Mouse (Mus musculus) CD4-positive helper T cell, adult 2 months (primary cell): ENCODE results near the gene Slc26a9.

Experiments
- DNase-seq: peaks from one replicate; pipeline ENCODE4 v3.0.0-alpha.2; 2012; ENCODE audit warnings: low read depth, missing footprints, low spot score

Slc26a9 gene

GRCm38 (mm10) chr1:131736494-131736893 is 7.3 kb upstream of the Slc26a9 start:
- DNase-seq = no peak

DNA sequence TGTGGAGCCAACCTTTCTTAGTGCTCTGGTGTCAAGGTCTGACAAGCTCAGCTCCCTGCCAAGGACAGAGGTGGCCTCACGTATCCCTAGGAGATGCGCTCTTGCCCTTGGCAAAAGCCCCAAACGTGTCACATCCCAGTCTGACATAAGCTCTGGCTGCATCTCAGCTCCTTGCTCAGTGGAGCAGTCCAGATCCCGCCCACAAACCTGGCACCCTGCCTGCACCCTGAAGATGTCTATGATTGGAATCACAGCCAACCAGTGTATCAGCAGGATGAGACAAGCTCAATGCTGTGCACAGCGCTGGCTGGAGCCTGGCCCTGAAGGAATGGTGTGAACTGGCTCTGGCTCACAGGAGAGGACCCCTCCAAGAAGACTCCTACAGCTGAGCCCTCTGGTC is 6.6 kb upstream of the Slc26a9 start:
- no peak for DNase-seq

GRCm38 (mm10) chr1:131738760-131739159 is 5.1 kb upstream of the Slc26a9 start:
- DNase-seq = no peak

DNA sequence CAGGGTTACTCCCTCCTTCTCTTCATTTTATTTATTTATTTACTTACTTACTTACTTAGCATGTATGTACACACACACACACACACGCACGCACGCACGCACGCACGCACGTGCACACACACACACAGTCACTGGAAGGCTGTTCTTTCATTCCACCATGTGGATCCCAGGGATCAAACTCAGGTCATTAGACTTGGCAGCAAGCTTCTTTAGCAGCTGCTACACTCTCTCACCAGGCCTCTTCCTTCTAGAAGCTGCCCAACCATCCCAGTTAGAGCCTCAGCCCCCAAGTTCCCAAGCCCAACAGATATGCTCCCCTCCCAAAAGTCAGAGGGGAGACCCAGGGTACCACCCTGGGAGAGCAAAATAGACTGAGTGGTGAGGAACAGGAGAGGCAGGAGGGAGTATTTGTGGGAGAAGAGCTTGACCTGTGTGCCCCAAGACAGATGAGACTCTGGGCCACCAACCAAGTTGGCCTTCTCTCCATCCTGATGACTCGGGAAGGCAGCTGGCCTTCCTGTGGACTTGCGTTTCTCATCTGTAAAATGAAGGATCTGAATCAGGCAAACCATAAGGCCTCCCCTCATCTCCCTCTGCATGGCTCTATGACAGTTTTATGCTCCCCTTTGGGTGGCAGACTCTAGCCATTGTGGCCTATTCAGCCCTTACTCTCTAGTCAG is 4.2 kb upstream of the Slc26a9 start:
- no peak for DNase-seq

DNA sequence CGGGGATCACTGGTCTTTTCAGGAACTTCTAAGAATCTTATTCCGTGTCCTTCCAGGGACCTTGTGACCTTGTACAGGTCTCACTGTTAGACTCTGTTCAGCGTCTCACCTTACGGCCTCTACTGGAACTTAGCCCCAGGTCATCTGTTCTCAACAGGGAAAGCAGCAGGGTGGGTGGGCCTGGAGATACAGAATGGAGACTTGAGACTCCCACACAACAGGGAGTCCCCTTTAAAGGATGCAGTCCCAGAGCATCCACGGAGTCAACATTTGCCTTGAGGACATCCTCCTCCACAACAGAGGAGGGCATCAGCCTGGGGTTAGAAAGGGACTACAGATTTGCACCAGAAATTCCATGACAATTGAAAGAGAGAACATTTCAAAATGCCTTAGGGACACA is 1.6 kb downstream of the Slc26a9 start:
- no peak for DNase-seq

DNA sequence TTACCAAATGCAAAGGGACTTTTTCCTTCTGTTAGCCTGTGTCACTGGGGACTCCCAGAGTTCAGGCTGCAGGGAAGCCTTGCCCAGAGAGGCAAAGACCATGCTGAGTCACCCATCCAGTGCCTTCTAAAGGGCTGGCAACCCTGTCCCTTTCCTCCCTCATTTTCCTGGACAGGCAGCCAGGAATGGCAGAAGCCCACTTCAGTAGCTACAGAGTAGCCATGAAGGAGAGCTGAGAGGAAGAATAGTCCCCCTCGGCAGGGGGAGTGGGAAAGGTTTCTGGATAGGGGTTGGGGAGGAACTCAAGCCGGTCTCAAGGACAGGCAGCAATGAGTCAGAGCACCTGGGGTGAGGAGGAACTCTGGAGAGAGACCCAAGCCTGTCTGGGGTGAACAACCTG is 3.9 kb downstream of the Slc26a9 start:
- DNase-seq = no peak

GRCm38 (mm10) chr1:131748636-131749035 is 4.8 kb downstream of the Slc26a9 start:
- DNase-seq = no peak

GRCm38 (mm10) chr1:131749706-131750545 is 6.1 kb downstream of the Slc26a9 start:
- DNase-seq = no peak

GRCm38 (mm10) chr1:131751181-131751890 is 7.5 kb downstream of the Slc26a9 start:
- no peak for DNase-seq

GRCm38 (mm10) chr1:131751891-131752311 is 8.1 kb downstream of the Slc26a9 start:
- no peak for DNase-seq

DNA sequence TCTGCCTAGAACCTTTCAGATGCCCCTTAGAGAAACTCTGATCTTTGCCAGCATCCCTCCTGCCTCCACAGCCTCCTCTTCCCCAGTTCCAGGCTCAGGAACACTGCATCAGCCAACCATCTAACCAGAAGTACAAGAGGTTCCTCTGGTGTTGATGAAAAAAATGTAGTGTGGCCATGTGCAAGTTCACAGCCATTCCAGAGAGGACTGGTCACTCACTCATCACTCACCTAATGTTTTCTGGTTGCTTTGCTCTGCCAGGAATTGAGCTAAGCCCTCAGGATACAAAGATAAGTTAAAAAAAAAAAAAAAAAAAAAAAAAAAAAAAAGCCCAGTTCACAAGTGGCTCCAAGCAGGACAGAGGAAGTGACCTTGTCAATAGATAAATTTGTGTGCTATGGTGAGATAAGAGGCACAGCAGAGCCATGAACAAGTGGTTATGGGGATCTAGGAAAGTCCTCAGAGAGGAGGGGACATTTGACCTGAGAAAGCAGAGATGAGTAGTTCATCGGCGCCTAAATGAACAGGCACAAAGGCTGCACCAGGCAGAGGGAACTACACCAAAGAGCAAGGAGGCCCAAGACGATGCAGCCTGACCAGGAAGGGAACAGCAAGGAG is 10.5 kb downstream of the Slc26a9 start:
- no peak for DNase-seq

DNA sequence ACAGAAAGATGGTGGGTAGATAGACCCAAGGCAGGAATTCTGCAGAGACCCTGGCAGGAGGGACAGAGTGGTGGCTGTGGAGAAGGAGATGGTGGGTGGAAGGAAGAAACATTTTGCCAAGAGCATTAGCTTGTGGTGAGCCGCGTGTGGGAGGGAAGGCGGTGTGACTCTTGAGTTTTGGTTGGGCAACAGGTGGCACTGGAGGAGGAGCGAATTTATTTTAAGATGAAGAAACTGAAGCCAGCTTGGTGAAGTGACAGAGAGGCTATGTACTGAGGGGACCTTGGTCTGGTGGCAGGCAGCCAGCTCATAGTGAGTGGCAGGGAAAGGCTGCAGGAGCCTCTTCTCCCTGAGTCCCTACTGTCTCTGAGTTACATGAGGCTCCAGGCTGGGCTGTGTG is 11.1 kb downstream of the Slc26a9 start:
- peak; percentile 18 for DNase-seq

DNA sequence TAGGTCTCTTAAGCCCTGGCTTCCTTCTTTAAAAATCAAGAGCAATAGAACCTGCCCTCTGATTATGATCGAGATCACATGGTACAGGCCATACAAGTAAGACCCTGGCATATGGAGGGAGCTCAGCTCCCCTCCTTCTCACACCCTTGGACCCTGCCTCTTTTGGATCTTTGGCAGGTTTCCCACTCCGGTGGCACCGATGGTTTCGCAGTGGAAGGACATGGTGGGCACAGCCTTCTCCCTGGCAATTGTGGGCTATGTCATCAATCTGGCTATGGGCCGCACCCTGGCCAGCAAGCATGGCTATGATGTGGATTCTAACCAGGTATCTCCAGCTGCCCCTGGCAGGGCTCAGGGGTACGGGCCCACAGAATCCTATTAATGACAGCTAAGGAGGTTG is 13.4 kb downstream of the Slc26a9 start:
- DNase-seq = no peak

DNA sequence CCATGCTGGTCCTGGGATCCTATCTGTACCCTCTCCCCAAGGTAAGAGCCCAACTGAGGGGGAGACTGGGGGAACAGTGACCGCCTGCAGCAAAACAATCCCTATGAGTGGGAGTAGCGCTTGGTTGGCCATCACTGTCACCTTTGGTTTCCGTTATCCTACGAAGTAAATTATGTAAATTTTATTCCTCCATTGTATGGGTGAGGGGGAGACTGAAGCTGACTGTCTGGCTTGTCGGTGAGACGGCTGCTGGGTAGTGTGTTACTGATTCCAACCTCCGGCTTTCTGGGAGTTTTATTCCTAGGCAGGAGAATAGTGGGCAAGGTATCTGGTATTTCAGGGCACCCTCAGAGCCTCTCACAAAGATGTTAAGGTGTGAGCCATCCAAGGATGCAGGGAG is 15.0 kb downstream of the Slc26a9 start:
- DNase-seq = no peak

GRCm38 (mm10) chr1:131759667-131760427 is 16.0 kb downstream of the Slc26a9 start:
- DNase-seq = no peak

- DNase-seq = no peak
These were observed 16.6 kb downstream of the Slc26a9 start for GRCm38 (mm10) chr1:131760428-131760820.

DNA sequence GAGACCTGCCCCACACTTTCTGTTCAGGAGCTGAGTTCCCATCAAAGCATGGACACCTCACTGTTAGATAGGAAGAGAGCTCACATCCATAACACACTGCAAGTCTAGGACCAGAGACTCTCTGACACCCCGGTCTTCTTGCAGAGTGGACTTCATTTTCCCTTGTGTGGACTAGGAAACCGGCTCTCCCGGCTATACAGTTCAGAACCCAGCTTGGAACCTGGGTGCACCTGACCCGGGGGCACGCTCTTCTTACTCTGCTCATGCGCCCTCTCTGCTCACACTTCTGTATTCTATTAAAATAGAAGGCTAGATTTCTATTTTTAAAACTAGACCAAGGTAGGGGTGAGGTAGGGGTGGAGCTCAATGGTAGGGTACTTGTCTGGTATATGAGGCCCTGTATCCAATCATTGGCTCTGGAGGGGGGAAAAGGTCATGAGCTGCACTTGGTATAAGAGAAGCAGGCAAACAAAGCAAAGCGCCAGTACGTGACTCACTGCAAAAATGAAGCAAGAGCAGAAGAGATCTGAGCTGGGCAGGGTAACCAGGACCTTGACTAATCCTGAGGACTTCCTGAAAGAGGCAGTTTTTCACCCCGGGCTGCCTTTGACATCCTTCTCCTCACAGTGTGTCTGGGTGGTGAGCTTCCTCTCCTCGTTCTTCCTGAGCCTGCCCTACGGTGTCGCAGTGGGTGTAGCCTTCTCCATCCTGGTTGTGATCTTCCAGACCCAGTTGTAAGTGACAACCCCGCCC is 17.4 kb downstream of the Slc26a9 start:
- DNase-seq = no peak

DNA sequence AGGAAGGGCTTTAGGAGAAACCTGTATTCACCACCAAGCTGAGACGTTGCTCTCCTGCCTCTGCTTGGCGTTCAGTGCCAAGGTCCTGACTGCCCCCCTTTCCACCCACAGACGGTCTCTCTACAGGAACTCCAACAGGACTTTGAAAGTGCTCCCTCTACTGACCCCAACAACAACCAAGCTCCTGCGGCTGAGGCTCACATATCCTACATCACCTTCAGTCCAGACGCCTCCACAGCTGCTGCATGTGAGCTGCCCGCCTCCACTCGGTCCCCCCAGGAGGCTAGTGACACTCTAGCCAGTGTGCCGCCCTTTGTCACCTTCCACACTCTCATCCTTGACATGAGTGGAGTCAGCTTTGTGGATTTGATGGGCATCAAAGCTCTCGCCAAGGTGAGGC is 19.9 kb downstream of the Slc26a9 start:
- no peak for DNase-seq

DNA sequence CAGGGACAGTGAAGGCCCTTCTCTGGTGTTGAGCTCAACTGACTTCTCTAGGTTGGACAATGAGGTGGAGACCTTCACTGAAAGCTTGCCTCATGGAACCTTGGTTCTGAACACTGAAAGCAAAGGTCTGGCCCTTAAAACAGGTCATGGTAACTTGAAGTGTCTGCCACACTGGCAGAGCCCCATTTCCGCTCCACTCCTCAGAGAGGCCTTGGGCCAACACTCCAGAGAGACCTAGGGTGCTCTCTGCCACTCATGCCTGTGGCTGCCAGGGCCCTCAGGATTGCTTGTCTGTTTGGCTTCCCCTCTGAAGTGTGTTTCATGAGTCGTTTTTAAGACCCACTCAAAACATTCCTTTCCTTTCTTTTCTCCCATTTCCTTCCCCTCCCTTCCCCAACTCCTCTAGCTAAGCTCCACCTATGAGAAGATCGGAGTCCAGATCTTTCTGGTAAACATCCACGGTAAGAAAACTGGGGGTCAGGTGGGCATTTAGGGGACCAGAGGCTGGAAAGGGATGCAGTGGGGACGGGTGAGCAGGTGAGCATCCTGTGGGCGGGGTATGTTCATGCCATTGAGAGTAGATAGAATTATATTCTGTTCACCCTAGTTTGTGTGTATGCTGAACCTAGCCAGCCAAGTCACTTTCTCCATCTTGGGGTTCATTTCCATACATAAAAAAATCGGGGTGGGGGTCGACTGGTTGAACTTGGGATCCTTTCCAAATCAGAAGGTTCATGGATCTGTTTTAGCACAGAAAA is 20.9 kb downstream of the Slc26a9 start:
- DNase-seq = no peak
